Mouse (Mus musculus) 3T3-L1 (cell line): ENCODE data around the gene Rassf6.

ENCODE experiments used
- DNase-seq: peaks from one replicate; pipeline ENCODE4 v3.0.0-alpha.2; 2015; ENCODE audit warnings: low read depth, low spot score

Rassf6 gene

GRCm38 (mm10) chr5:90568338-90568737 is 72.1 kb downstream of the Rassf6 start:
- peak; percentile 17 for DNase-seq

DNA sequence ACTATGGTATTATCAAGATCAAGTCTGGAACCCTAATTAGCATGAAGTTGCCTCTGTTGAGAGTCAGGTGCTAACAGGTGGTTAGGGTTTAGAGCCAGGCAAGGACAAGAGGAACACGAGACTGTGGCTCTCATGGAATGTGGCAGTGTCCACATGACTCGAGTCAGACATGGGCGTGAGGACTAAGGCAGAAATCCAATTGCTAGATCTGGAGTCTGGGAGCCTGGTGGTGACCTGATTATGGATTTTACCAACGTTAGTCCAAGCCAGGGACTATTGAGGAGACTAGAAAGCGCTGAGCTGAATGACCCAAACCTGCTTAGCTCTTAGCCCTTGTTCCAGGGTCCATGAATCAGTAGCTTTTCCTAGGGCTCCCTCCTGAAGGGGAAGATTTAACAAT is 72.7 kb downstream of the Rassf6 start:
- DNase-seq, result no peak

DNA sequence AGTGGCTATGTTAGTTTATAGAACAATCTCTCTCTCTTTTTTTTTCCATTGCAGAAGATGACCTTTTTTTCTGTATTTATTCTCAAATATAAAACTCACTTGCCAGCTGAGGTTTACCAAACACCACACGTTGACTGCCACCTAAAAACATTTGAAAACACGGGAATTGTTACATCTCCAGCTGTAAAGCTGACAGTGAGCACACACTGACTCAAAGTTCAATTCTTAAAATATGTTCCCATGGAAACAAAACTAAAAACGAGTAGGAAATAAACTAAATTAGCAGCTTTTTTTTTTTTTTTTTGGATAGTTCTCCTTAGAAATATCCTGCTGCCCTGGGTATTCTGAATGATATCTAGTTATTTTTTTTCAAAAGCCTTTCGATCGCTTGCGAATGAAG is 75.3 kb downstream of the Rassf6 start:
- no peak for DNase-seq

DNA sequence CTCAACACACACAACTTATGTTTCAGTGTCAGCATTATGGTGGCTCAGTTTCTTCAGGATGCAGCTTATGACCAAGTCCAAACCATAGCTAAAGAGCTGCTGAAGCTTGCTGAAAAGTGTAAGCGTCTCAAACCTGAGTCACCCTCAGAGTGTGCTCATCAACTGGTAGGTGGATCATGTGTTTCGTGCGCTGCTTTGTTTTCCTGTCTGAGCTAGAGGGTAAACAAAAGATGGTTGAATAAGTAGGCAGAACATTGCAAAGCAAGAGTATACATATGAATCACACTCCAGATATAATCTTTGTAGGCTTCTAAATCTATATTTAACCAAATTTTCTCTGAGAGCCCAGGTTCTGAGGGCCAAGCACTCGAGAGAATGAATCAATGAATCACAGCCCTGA is 76.3 kb downstream of the Rassf6 start:
- no peak for DNase-seq

GRCm38 (mm10) chr5:90562880-90563279 is 77.6 kb downstream of the Rassf6 start:
- DNase-seq, result no peak

DNA sequence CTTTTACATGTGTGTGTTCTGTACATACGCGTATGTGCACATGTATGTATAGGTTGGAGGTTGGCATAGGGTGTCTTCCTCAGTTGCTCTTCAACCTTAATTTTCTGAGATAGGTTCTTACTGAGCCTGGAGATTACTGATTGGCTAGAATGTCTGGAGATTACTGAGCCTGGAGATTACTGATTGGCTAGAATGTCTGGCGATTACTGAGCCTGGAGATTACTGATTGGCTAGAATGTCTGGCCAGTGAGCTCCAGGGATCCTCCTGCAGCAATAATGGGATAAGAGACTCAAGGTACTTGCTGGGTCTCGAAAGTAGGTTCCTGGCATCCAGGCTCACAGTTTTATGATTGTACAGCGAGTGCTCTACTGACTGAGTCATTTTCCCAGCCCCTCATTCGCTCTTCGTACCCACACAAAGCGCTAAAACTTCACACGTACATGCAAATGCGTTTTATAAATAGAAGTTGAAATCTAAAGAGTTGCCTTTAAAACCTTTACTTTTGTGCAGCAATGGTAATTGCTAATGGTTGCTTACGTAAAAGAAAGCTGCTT is 78.7 kb downstream of the Rassf6 start:
- no peak for DNase-seq

- no peak for DNase-seq
These were observed 79.7 kb downstream of the Rassf6 start, which contains the start of gene 5830473C10Rik for GRCm38 (mm10) chr5:90560743-90561142. 5830473C10Rik (plus strand) TSS chr5:90561107.

- DNase-seq, result no peak
These were observed 84.4 kb downstream of the Rassf6 start for GRCm38 (mm10) chr5:90556052-90556451.
